Mouse (Mus musculus) kidney, adult 2 months (tissue): ENCODE results near the gene Srcin1. TPM values are rescaled to one million over a fixed set of nuclear protein-coding genes. Genes with fewer than 3 reads are reported as not detected.

ENCODE experiments used
- DNase-seq: peaks from one replicate; pipeline ENCODE4 v3.0.0; 2021
- H3K27ac ChIP-seq: fragments of 200-500 bp; 2 replicates; pipeline ENCODE4 v1.5.1; 2012; ENCODE audit warnings: low read depth, low read length, control low read depth, inconsistent platforms; ENCODE audit not compliant: insufficient read depth
- H3K27me3 ChIP-seq: fragments of 200-500 bp; replicated peaks from 2 replicates; pipeline ENCODE4 v1.6.1; 2012; ENCODE audit warnings: mild to moderate bottlenecking, moderate library complexity, low read length, inconsistent platforms; ENCODE audit not compliant: control insufficient read depth, insufficient read depth
- H3K36me3 ChIP-seq: fragments of 200-500 bp; 2 replicates; pipeline ENCODE4 v1.6.1; 2012; ENCODE audit warnings: mild to moderate bottlenecking, moderate library complexity, low read length, inconsistent platforms; ENCODE audit not compliant: control insufficient read depth, insufficient read depth
- H3K4me1 ChIP-seq: fragments of 200-500 bp; 2 replicates; pipeline ENCODE4 v1.6.1; 2011; ENCODE audit warnings: low read length; ENCODE audit not compliant: control insufficient read depth, insufficient read depth
- H3K4me3 ChIP-seq: fragments of 200-500 bp; 2 replicates; pipeline ENCODE4 v1.5.1; 2011; ENCODE audit warnings: mild to moderate bottlenecking, low read depth, low read length, control low read depth; ENCODE audit not compliant: insufficient read depth
- CTCF ChIP-seq: fragments of 200-500 bp; conservative IDR thresholded peaks from 2 replicates; pipeline ENCODE4 v1.5.1; 2011; ENCODE audit warnings: low read depth, mild to moderate bottlenecking, control low read depth, low read length, moderate library complexity, mixed read lengths; ENCODE audit not compliant: insufficient read depth, insufficient read length
- POLR2A ChIP-seq: fragments of 200-500 bp; IDR thresholded peaks from one replicate; pipeline ENCODE4 v1.6.1; 2011; ENCODE audit warnings: low read depth, low read length, control low read depth
- WGBS: fragments of 180-500 bp; shearing (Covaris S2); methylation state at CpG from one replicate; pipeline ENCODE4 v1.1.7; 2018; 5-methylcytosine and 5-hydroxymethylcytosine counted together
- polyA plus RNA-seq: library from polyadenylated mRNA; depleted of rRNA; stranded (reverse); fragments of >200 nt; gene quantifications from 2 replicates; pipeline ENCODE4 v1.2.3, GENCODE M21; 2012

The Srcin1 gene
- polyA plus RNA-seq, 1 experiment = 13.0 TPM

DNA sequence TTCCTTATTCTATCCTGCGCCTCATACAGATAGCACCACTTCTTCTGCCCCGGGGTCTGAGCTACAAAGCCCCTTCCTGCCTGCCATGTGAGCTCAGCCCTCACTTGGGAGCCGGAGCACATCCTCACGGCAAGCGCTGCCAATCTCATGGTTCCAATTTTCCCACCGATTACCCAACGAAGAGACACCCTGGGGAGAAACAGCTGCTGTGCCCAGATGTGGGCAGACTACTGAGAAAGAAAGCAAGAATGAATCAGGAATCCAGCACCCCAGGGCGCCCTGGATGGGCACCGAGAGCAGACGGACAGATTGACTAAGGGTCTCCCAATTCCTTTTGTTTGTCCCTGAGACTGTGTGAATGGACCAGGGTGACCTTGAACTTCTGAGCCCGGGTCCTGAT lies 8.5 kb downstream of the Srcin1 start:
- Histone ChIP-seq H3K4me3 (no peak overlapping the region), H3K4me1 (peaks cover 9% of the 10 kb centered on the region), H3K27me3 (no peaks in the 10 kb centered on the region), H3K36me3 (no peaks in the 10 kb centered on the region), H3K27ac (no peak overlapping the region)
- no peak for DNase-seq
- 56% methylated on average over 11 of the region's 11 CpGs for WGBS
- no peak for TF ChIP-seq CTCF
- no peak for TF ChIP-seq POLR2A

DNA sequence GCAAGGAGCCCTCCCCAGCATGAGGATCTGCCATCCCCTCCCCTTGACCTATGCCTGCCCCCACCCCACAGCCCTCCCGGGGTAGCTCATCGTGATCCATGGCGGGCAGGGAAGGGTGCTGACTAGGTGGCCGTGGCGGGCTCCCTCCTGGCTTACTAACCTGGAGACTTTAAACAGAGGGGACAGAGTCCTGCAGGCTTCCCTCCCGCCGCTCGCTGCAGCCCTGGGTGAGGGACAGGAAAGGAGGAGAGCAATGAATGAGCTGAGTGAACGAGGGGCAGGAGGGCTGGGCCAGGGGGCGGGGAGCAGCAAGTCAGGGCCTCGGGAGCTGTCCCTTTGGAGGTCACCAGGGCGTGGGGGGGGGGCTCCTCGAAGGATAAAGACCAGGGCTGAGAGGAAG lies 9.4 kb downstream of the Srcin1 start:
- Histone ChIP-seq H3K4me1 (peaks cover 9% of the 10 kb centered on the region), H3K4me3 (no peak overlapping the region), H3K27me3 (no peaks in the 10 kb centered on the region), H3K27ac (no peak overlapping the region), H3K36me3 (no peaks in the 10 kb centered on the region)
- WGBS = 18% methylated on average over 13 of the region's 13 CpGs
- TF ChIP-seq POLR2A = no peak
- TF ChIP-seq CTCF = no peak
- DNase-seq = peak; percentile 36

DNA sequence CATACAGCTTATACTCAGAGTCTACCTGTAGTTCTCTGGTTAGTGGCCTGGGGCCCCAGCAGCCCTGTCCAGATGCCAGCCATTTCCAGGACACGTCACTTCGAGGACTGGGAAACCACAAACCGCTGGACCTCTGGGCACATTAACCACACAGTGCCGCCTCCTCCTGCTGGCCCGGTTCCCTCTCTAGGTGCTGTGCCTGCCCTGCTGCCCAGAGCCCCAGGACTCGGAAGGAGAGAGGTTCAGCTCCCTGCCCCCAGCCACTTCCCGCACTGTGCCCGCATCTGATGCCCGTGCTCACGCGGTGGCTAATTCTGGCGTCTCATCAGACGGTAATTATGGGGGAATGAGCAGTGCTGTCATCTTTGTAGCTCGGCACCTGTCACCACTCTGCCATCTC lies 12.3 kb downstream of the Srcin1 start:
- 20% methylated on average over 14 of the region's 14 CpGs for WGBS
- Histone ChIP-seq H3K4me1 (peaks cover 12% of the 10 kb centered on the region), H3K4me3 (no peak overlapping the region), H3K36me3 (no peaks in the 10 kb centered on the region), H3K27ac (no peak overlapping the region), H3K27me3 (no peaks in the 10 kb centered on the region)
- DNase-seq = peak; percentile 64
- TF ChIP-seq CTCF (no peak), POLR2A (no peak)

DNA sequence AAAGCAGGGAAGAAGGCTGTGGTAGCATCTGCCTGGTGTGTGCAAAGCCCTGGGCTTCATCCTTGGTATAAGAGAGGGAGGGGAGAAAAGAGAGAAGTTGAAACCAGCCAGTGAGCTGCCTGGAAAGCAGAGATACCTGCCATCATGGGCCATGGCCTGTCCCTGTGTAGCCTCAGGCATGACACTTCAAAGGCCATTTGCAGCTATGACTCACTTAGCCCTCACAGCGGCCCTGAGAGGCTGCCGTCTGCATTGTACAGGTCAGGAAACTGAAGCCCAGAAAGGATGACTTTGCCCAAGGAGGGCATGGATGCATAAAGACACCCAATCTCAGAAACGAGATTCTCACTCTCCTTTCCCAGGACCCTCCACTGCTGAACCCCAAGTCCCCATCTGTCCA lies 13.4 kb downstream of the Srcin1 start:
- Histone ChIP-seq H3K27ac (no peak overlapping the region), H3K27me3 (no peaks in the 10 kb centered on the region), H3K4me1 (peaks cover 13% of the 10 kb centered on the region), H3K4me3 (no peak overlapping the region), H3K36me3 (no peaks in the 10 kb centered on the region)
- 65% methylated on average over 3 of the region's 3 CpGs for WGBS
- DNase-seq = no peak
- TF ChIP-seq CTCF = no peak
- TF ChIP-seq POLR2A = no peak

DNA sequence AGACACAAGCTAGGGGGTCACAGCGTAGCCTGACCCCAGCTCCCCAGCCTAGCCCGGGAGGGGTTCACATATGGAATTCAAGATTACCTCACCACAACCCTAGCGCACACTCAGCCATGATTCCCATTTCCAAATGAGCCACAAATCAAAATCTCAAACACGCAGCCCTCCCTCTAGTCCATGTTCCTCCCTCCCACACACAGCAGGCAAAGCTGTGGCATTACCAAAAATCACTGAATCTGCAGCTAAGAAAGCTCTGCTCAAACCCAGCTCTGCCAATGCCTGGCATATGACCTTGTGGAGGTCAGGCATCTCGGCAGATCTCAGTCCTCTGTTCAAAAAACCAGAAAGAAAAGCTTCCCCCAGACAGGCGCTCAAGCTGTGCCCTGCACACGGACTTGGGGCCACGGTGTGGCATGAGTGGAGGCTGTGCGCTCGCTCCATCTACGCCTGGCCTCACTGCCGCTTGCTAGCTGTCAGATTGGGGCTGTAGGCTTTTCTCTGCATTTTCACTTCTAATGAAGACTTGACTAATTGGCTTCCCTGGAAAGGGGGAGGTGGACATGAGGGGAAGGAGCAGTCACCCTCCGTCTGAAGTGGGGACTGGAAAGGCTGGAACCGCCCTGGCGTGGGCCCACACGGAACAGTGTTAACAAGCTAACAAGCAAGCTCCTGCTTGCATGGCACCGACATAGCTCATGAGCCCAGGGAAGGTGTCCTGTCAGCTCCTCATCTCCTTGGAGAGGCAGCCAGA lies 15.6 kb downstream of the Srcin1 start:
- 66% methylated on average over 17 of the region's 17 CpGs for WGBS
- no peaks in the 10 kb centered on the region for H3K27me3 ChIP-seq
- no peak for TF ChIP-seq POLR2A
- H3K4me3 ChIP-seq = no peak overlapping the region
- no peak for DNase-seq
- H3K27ac ChIP-seq = no peak overlapping the region
- H3K36me3 ChIP-seq = no peaks in the 10 kb centered on the region
- H3K4me1 ChIP-seq = peaks cover 16% of the 10 kb centered on the region

DNA sequence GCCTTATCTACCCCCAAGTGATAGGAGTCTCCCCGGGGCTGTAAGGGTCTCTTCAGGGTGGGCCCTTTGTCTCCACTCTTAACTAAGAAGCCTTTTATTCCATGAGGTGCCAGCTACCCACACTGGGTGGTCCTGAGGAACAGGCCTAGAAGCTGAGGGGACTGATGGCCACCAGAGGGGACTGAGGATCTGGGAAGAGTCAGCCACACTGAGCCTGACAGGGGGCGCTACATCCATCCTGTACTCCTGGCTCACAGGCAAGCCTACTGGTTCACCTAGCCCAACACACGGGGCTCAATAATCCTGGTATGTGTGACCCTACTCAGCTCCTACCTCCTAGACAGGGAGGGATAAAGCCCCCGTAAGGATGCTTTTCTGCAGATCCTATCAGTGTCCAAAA lies 16.4 kb downstream of the Srcin1 start:
- H3K4me1 ChIP-seq = peaks cover 16% of the 10 kb centered on the region
- TF ChIP-seq CTCF (peak; percentile 46), POLR2A (no peak)
- H3K36me3 ChIP-seq = no peaks in the 10 kb centered on the region
- WGBS = 65% methylated on average over 4 of the region's 4 CpGs
- DNase-seq = no peak
- H3K27ac ChIP-seq = no peak overlapping the region
- H3K27me3 ChIP-seq = no peaks in the 10 kb centered on the region
- H3K4me3 ChIP-seq = no peak overlapping the region

DNA sequence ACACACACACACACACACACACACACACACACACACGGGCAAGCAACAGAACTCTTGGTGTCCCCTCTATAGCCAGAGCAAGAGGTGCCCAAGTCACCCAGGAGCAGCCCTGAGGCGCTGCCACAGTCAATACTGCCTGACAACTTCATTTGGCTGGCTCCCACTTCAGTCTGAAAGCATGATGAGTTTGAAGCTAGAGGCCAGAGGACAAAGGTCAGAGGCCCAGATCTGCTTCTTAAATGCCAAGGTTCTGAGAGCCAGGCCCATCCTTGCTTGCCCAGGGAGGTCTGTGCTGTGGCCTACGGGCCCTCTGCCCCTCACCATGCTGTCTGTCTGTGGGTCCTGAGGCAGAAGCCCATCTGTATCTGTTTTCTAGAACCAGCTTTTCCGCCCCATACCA lies 18.1 kb downstream of the Srcin1 start:
- Histone ChIP-seq H3K4me1 (peaks cover 7% of the 10 kb centered on the region; the same call in 1 of the 2 replicates), H3K27me3 (no peaks in the 10 kb centered on the region), H3K36me3 (no peaks in the 10 kb centered on the region), H3K27ac (no peak overlapping the region), H3K4me3 (no peak overlapping the region)
- peak; percentile 88 for DNase-seq
- TF ChIP-seq CTCF (no peak), POLR2A (no peak)
- 56% methylated on average over 4 of the region's 4 CpGs for WGBS
